Mouse (Mus musculus): ENCODE data around the gene Ipo9. TPM values are rescaled to one million over a fixed set of nuclear protein-coding genes. Genes with fewer than 3 reads are reported as not detected.

Gene Ipo9
- 106 and 107 TPM in 2 replicates for polyA plus RNA-seq (2016; fragmentation: Nextera tagmentation; extraction: Ambion mirVana)

DNA sequence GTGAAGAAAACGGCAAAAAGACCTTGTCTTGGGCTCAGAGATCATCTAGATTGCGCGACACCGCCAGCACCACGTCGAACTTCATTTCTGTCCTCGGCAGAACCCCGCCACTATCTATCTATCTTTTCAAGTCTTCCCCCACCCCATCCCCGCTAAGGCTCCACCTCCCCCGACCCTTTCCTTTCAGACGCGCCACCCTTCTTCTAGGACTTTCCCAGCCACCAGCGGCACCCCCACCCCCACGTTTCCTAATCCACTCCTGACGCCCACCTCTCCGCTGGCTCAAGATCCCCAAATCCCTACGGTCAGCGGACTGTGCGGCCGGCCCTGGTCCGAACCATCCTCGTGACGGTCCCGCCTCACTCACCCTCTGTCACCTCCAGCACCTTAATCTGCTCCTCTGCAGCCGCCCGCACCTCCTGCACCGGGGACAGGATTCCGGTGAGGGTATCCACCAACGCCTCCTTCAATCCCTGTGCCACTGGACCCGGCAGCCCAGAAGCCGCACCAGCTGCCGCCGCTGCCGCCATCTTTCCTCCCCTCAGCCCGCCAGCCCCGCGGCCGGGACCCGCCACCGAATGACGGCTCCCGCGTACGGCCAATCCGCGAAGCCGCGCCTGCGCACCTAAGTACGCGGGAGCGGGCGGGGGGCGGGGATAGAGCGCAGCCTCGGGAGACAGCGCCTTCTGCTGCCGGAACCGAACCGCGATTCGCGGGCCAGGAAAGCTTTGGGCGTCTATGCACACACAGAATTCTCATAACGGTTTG lies at the start of gene Ipo9:
Ipo9 (minus strand) TSS at position 599 of the 768 bp plus-strand sequence.
- peak; percentile 93 for ATAC-seq (ENCODE audit: insufficient number of reproducible peaks, low FRiP score)

GRCm38 (mm10) chr1:135475571-135475895 lies 45.2 kb upstream of the Ipo9 start:
- H3K9ac ChIP-seq: no peak overlapping the region
- no peaks in the 10 kb centered on the region for H3K27me3 ChIP-seq (replicated peaks)
- no peaks in the 10 kb centered on the region for H3K9me3 ChIP-seq (replicated peaks)
- no peak overlapping the region for H3K4me2 ChIP-seq
- 92% methylated on average over 7 of the region's 7 CpGs for WGBS
- H3K36me3 ChIP-seq: peaks cover 30% of the 10 kb centered on the region
- peaks cover 29% of the 10 kb centered on the region for H3K4me1 ChIP-seq (replicated peaks)
- no peak overlapping the region for H3K27ac ChIP-seq (ENCODE audit: poor library complexity, severe bottlenecking)
- ATAC-seq (ENCODE audit: insufficient number of reproducible peaks, low FRiP score): no peak
- H3K4me3 ChIP-seq: no peak overlapping the region

More for the DNA sequence above, at the start of gene Ipo9:
- H3K4me2 ChIP-seq: peak within 1 kb of the TSS; percentile 77
- no peaks in the 10 kb centered on the region for H3K27me3 ChIP-seq (replicated peaks)
- H3K9ac ChIP-seq: peak within 1 kb of the TSS; percentile 96
- H3K36me3 ChIP-seq: peaks cover 19% of the 10 kb centered on the region
- H3K4me3 ChIP-seq: peak within 1 kb of the TSS; percentile 97
- no peaks in the 10 kb centered on the region for H3K9me3 ChIP-seq (replicated peaks)
- peaks cover 38% of the 10 kb centered on the region for H3K4me1 ChIP-seq (replicated peaks)
- WGBS: under 1% methylated on average over 65 of the region's 65 CpGs
- peak within 1 kb of the TSS; percentile 91 for H3K27ac ChIP-seq (ENCODE audit: poor library complexity, severe bottlenecking)

DNA sequence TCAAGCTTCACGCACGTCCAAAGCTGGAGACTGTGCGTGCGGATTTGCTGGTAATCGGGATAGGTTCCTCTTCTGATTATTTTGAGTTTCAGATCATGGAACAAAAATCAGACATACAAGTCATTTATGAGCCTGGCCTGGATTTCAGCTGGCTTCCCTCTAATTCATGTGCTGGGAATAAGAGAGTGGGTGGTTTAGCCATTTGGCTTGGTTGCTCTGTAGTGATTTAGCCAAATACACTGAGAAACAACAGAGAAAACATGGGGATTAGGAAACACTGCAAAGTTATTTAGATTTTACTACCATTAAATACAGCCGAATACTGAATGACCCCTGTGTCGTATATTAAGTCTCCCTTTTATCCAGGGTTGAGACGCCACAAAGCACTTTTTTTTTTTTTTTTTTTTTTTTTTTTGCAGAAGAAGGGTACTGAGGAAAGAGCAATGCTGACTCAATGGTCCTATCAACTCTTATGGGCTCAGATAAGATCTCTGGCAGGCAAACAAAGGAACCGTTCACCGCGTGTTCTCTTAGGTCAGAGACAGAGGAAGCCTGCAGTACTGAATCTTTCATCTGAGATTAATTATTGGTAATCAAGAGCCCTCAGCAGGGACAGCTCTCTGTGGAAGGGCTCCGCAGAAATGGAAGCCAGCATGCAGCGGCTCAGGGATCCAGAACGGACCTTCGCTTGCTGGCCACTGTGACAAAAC lies 44.7 kb upstream of the Ipo9 start:
- Histone ChIP-seq H3K4me3 (no peak overlapping the region), H3K27ac (ENCODE audit: poor library complexity, severe bottlenecking) (no peak overlapping the region), H3K4me1 (replicated peaks) (peaks cover 26% of the 10 kb centered on the region), H3K9me3 (replicated peaks) (no peaks in the 10 kb centered on the region), H3K4me2 (no peak overlapping the region), H3K27me3 (replicated peaks) (no peaks in the 10 kb centered on the region), H3K9ac (no peak overlapping the region), H3K36me3 (peaks cover 36% of the 10 kb centered on the region)
- no peak for ATAC-seq (ENCODE audit: insufficient number of reproducible peaks, low FRiP score)
- WGBS: 76% methylated on average over 15 of the region's 15 CpGs

GRCm38 (mm10) chr1:135472536-135472935 lies 42.2 kb upstream of the Ipo9 start:
- H3K9ac ChIP-seq: no peak overlapping the region
- H3K4me2 ChIP-seq: no peak overlapping the region
- no peak overlapping the region for H3K4me3 ChIP-seq
- ATAC-seq (ENCODE audit: insufficient number of reproducible peaks, low FRiP score): no peak
- H3K36me3 ChIP-seq: peaks cover 58% of the 10 kb centered on the region
- no peaks in the 10 kb centered on the region for H3K27me3 ChIP-seq (replicated peaks)
- whole genome bisulfite sequencing: 48% methylated on average over 5 of the region's 5 CpGs
- H3K27ac ChIP-seq (ENCODE audit: poor library complexity, severe bottlenecking): no peak overlapping the region
- H3K9me3 ChIP-seq (replicated peaks): no peaks in the 10 kb centered on the region
- peaks cover 9% of the 10 kb centered on the region; the same call in 1 of the 2 replicates for H3K4me1 ChIP-seq (replicated peaks)

GRCm38 (mm10) chr1:135471742-135472141 lies 41.4 kb upstream of the Ipo9 start:
- H3K4me1 ChIP-seq (replicated peaks): peaks cover 9% of the 10 kb centered on the region; the same call in 1 of the 2 replicates
- H3K4me3 ChIP-seq: no peak overlapping the region
- H3K4me2 ChIP-seq: no peak overlapping the region
- H3K9ac ChIP-seq: no peak overlapping the region
- ATAC-seq (ENCODE audit: insufficient number of reproducible peaks, low FRiP score): no peak
- peaks cover 61% of the 10 kb centered on the region for H3K36me3 ChIP-seq
- H3K9me3 ChIP-seq (replicated peaks): no peaks in the 10 kb centered on the region
- H3K27ac ChIP-seq (ENCODE audit: poor library complexity, severe bottlenecking): no peak overlapping the region
- WGBS: 68% methylated on average over 5 of the region's 5 CpGs
- no peaks in the 10 kb centered on the region for H3K27me3 ChIP-seq (replicated peaks)

- Histone ChIP-seq H3K27ac (ENCODE audit: poor library complexity, severe bottlenecking) (no peak overlapping the region), H3K9ac (no peak overlapping the region), H3K9me3 (replicated peaks) (no peaks in the 10 kb centered on the region), H3K4me1 (replicated peaks) (peaks cover 8% of the 10 kb centered on the region; the same call in 1 of the 2 replicates), H3K4me2 (no peak overlapping the region), H3K4me3 (no peak overlapping the region), H3K36me3 (peaks cover 73% of the 10 kb centered on the region), H3K27me3 (replicated peaks) (no peaks in the 10 kb centered on the region)
- ATAC-seq (ENCODE audit: insufficient number of reproducible peaks, low FRiP score): no peak
- WGBS: 84% methylated on average over 13 of the region's 13 CpGs
Observed at GRCm38 (mm10) chr1:135470546-135470945, 40.2 kb upstream of the Ipo9 start.

GRCm38 (mm10) chr1:135467462-135467861 lies 37.2 kb upstream of the Ipo9 start:
- no peak overlapping the region for H3K4me3 ChIP-seq
- H3K36me3 ChIP-seq: peaks cover 97% of the 10 kb centered on the region
- no peak overlapping the region for H3K9ac ChIP-seq
- H3K27me3 ChIP-seq (replicated peaks): no peaks in the 10 kb centered on the region
- H3K27ac ChIP-seq (ENCODE audit: poor library complexity, severe bottlenecking): no peak overlapping the region
- 0 out of 2 replicates have a peak, but pooled peaks cover 9% of the 10 kb centered on the region for H3K4me1 ChIP-seq (replicated peaks)
- H3K4me2 ChIP-seq: no peak overlapping the region
- ATAC-seq (ENCODE audit: insufficient number of reproducible peaks, low FRiP score): no peak
- WGBS: 81% methylated on average over 5 of the region's 5 CpGs
- H3K9me3 ChIP-seq (replicated peaks): no peaks in the 10 kb centered on the region

GRCm38 (mm10) chr1:135466935-135467334 lies 36.6 kb upstream of the Ipo9 start:
- Histone ChIP-seq H3K4me2 (no peak overlapping the region), H3K27me3 (replicated peaks) (no peaks in the 10 kb centered on the region), H3K4me3 (no peak overlapping the region), H3K9me3 (replicated peaks) (no peaks in the 10 kb centered on the region), H3K27ac (ENCODE audit: poor library complexity, severe bottlenecking) (no peak overlapping the region), H3K4me1 (replicated peaks) (peaks cover 8% of the 10 kb centered on the region), H3K36me3 (peaks cover 97% of the 10 kb centered on the region), H3K9ac (no peak overlapping the region)
- WGBS: 50% methylated on average over 3 of the region's 3 CpGs
- peak; percentile 62; the same call in 1 of the 2 replicates for ATAC-seq (ENCODE audit: insufficient number of reproducible peaks, low FRiP score)

DNA sequence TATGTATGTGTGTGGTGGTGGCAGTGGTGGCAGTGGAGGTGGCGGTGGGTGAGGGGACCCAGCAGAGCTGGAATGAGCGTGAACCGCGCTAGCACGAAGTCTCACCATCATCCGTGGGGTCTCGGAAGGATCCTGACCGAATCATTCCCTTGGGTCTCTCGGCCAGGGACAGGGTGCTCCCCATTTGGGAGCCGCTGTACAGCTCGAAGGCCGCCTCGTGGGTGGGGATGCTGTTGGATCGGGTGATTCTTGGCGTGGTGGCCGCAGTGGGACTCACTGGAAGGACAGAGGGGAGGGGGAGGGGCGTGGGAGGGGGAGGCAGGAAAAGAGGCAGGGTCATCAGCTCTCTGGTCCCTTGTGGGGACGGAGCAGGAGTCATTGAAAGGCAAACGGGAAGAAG lies 35.4 kb upstream of the Ipo9 start:
- peaks cover 93% of the 10 kb centered on the region for H3K36me3 ChIP-seq
- H3K27me3 ChIP-seq (replicated peaks): no peaks in the 10 kb centered on the region
- no peaks in the 10 kb centered on the region for H3K9me3 ChIP-seq (replicated peaks)
- H3K4me3 ChIP-seq: no peak overlapping the region
- peaks cover 11% of the 10 kb centered on the region for H3K4me1 ChIP-seq (replicated peaks)
- no peak overlapping the region for H3K27ac ChIP-seq (ENCODE audit: poor library complexity, severe bottlenecking)
- no peak for ATAC-seq (ENCODE audit: insufficient number of reproducible peaks, low FRiP score)
- no peak overlapping the region for H3K4me2 ChIP-seq
- no peak overlapping the region for H3K9ac ChIP-seq
- 91% methylated on average over 18 of the region's 19 CpGs for WGBS

DNA sequence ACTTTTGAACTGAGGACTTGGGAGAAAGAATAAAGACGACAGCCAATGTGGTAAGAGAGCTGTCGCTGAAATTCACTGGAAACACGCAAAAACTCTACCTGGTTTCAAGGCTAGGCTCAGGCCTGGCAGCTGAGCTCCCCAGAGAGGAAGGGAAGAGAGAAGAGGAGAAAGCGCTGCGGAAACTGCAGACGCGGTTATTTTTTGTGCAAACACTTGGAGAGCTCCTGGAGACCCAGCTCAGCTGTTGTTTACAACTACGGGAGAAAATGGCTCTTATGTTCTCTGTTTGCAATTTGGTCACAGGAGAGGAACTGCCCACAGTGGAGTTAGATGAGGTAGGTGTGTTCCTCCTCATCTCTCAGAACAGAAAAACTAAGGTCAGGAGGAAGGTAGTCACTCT lies 32.4 kb upstream of the Ipo9 start:
- 71% methylated on average over 8 of the region's 8 CpGs for WGBS
- peaks cover 11% of the 10 kb centered on the region for H3K4me1 ChIP-seq (replicated peaks)

GRCm38 (mm10) chr1:135462304-135462703 lies 32.0 kb upstream of the Ipo9 start:
- WGBS: 53% methylated on average over 4 of the region's 4 CpGs
- Histone ChIP-seq H3K27me3 (replicated peaks) (no peaks in the 10 kb centered on the region), H3K9me3 (replicated peaks) (no peaks in the 10 kb centered on the region), H3K4me3 (no peak overlapping the region), H3K4me2 (no peak overlapping the region), H3K27ac (ENCODE audit: poor library complexity, severe bottlenecking) (peak overlapping the region; percentile 55; the same call in 1 of the 2 replicates), H3K4me1 (replicated peaks) (peaks cover 11% of the 10 kb centered on the region), H3K9ac (no peak overlapping the region), H3K36me3 (peaks cover 94% of the 10 kb centered on the region)
- no peak for ATAC-seq (ENCODE audit: insufficient number of reproducible peaks, low FRiP score)

More for the DNA sequence above, 32.4 kb upstream of the Ipo9 start:
- Histone ChIP-seq H3K4me3 (no peak overlapping the region), H3K9me3 (replicated peaks) (no peaks in the 10 kb centered on the region), H3K27me3 (replicated peaks) (no peaks in the 10 kb centered on the region), H3K27ac (ENCODE audit: poor library complexity, severe bottlenecking) (0 out of 2 replicates have a peak overlapping the region, but pooled peaks have one; percentile 8), H3K36me3 (peaks cover 96% of the 10 kb centered on the region), H3K4me2 (no peak overlapping the region), H3K9ac (no peak overlapping the region)
- ATAC-seq (ENCODE audit: insufficient number of reproducible peaks, low FRiP score): no peak
